Mouse (Mus musculus) neural tube, embryonic 11.5 days (tissue): Measurements from ENCODE around the gene Ccser2. TPM values are rescaled to one million over a fixed set of nuclear protein-coding genes. Genes with fewer than 3 reads are reported as not detected.

Experiments used
- ATAC-seq: fragments of 200-750 bp; cut with Nextera tagmentation; 2 replicates; pipeline ENCODE4 v1.8.0; 2017; ENCODE audit warnings: moderate number of reproducible peaks, mild to moderate bottlenecking, moderate TSS enrichment, moderate library complexity; ENCODE audit not compliant: insufficient read depth, low FRiP score, low TSS enrichment
- DNase-seq: peaks from one replicate; pipeline ENCODE4 v3.0.0-alpha.2; 2015; ENCODE audit warnings: low spot score
- H3K27ac ChIP-seq: fragments of 300-500 bp; sonication (generic); 2 replicates; pipeline ENCODE4 v1.5.1; 2014; ENCODE audit warnings: low read depth, mild to moderate bottlenecking, low read length
- H3K27me3 ChIP-seq: fragments of 300-500 bp; sonication (generic); 2 replicates; pipeline ENCODE4 v1.6.1; 2014; ENCODE audit warnings: mild to moderate bottlenecking, low read length, mixed read lengths; ENCODE audit not compliant: control insufficient read depth, insufficient read depth
- H3K36me3 ChIP-seq: fragments of 300-500 bp; sonication (generic); 2 replicates; pipeline ENCODE4 v1.6.1; 2014; ENCODE audit warnings: mild to moderate bottlenecking, low read length, moderate library complexity, mixed read lengths; ENCODE audit not compliant: control insufficient read depth, insufficient read depth
- H3K4me1 ChIP-seq: fragments of 300-500 bp; sonication (generic); 2 replicates; pipeline ENCODE4 v1.6.1; 2014; ENCODE audit warnings: low read length, mixed read lengths; ENCODE audit not compliant: control insufficient read depth, insufficient read depth
- H3K4me2 ChIP-seq: fragments of 300-500 bp; sonication (generic); 2 replicates; pipeline ENCODE4 v1.6.1; 2014; ENCODE audit warnings: low read depth, mild to moderate bottlenecking, moderate library complexity
- H3K4me3 ChIP-seq: fragments of 300-500 bp; sonication (generic); 2 replicates; pipeline ENCODE4 v1.5.1; 2014; ENCODE audit warnings: low read depth, low read length
- H3K9ac ChIP-seq: fragments of 300-500 bp; sonication (generic); 2 replicates; pipeline ENCODE4 v1.6.1; 2014; ENCODE audit warnings: mild to moderate bottlenecking, low read length
- H3K9me3 ChIP-seq: fragments of 300-500 bp; sonication (generic); 2 replicates; pipeline ENCODE4 v1.6.1; 2016; ENCODE audit warnings: low read length; ENCODE audit not compliant: control insufficient read depth
- WGBS: fragments of 180-500 bp; shearing (Covaris S2); extraction: QIAGEN DNeasy Blood & Tissue Kit; methylation state at CpG from one replicate; pipeline ENCODE4 v1.1.7; 2014; 5-methylcytosine and 5-hydroxymethylcytosine counted together
- polyA plus RNA-seq: library from polyadenylated mRNA; unstranded; fragments of >200 nt; fragmentation: Nextera tagmentation; extraction: Ambion mirVana; gene quantifications from 2 replicates; pipeline ENCODE4 v1.2.1, GENCODE M21; 2014

Gene Ccser2
- polyA plus RNA-seq, 1 experiment from 2014 or later = 50.9 TPM

DNA sequence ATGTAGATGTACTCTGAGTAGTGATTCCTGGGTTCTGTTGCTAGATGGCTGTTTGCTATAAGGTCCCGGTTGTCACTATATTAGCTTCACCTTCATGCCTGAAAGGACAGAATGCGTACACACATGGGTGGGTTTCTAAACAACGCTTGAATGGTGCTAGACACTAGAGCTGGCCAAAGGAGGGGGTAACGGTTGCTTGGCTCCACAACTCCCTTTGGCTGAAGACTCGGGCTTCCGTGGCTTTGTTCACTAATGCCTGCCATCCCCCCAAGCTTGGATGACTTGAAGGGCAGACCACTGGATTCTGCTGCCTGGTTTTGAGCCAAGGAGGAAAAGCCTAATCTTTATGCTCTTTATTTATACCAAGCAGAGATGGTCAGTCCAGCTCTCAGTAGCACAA, 98.3 kb downstream of the Ccser2 start:
- H3K36me3 ChIP-seq = no peaks in the 10 kb centered on the region
- WGBS = 78% methylated on average over 6 of the region's 6 CpGs
- no peak overlapping the region for H3K27ac ChIP-seq
- no peaks in the 10 kb centered on the region for H3K27me3 ChIP-seq
- H3K4me3 ChIP-seq = no peak overlapping the region
- H3K9me3 ChIP-seq = no peaks in the 10 kb centered on the region
- no peaks in the 10 kb centered on the region for H3K4me1 ChIP-seq
- DNase-seq (no peak), ATAC-seq (no peak)
- H3K4me2 ChIP-seq = no peak overlapping the region
- no peak overlapping the region for H3K9ac ChIP-seq

- Histone ChIP-seq H3K36me3 (no peaks in the 10 kb centered on the region), H3K27ac (no peak overlapping the region), H3K27me3 (no peaks in the 10 kb centered on the region), H3K4me2 (no peak overlapping the region), H3K4me1 (peaks cover 2% of the 10 kb centered on the region; the same call in 1 of the 2 replicates), H3K4me3 (no peak overlapping the region), H3K9me3 (no peaks in the 10 kb centered on the region), H3K9ac (no peak overlapping the region)
- DNase-seq = no peak
- 86% methylated on average over 14 of the region's 14 CpGs for WGBS
- ATAC-seq = no peak
These were observed 99.7 kb downstream of the Ccser2 start for GRCm38 (mm10) chr14:36868769-36869362.

- Histone ChIP-seq H3K27ac (no peak overlapping the region), H3K36me3 (no peaks in the 10 kb centered on the region), H3K9ac (no peak overlapping the region), H3K4me3 (no peak overlapping the region), H3K4me1 (peaks cover 2% of the 10 kb centered on the region; the same call in 1 of the 2 replicates), H3K9me3 (no peaks in the 10 kb centered on the region), H3K4me2 (no peak overlapping the region), H3K27me3 (no peaks in the 10 kb centered on the region)
- no peak for ATAC-seq
- 23% methylated on average over 6 of the region's 6 CpGs for WGBS
- DNase-seq = peak; percentile 54
These were observed 101.4 kb downstream of the Ccser2 start for GRCm38 (mm10) chr14:36866966-36867700.

DNA sequence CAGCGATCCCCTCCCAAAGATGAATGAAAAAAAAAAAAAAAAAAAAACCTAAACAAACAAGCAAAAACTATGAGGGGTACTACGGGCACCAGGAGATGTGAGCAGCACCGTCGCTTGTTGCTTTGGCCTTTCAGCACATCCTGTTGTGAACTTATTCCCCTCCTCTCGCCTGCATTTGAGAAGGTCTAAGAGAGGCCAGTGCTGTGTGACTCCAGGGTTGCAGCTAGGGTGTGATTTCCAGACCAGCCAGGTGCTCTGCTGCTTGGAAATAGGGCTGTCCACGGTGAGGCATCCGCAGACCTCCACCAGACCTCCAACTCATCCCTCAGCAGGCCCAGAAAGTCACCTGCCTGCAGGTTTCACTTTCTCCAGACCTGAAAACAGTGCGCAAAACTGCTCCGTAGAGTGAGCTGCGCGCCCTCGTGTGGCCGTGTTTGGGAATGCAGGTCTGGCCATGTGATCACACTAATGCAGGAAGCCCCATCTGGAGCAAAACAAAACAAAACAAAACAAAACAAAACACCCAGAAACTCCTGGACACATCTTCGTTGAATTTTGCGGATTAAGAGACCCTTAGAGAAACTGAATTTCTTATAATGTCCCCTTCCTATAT, 104.6 kb downstream of the Ccser2 start:
- Histone ChIP-seq H3K27me3 (no peaks in the 10 kb centered on the region), H3K9ac (no peak overlapping the region), H3K9me3 (no peaks in the 10 kb centered on the region), H3K4me3 (no peak overlapping the region), H3K36me3 (no peaks in the 10 kb centered on the region), H3K4me2 (0 out of 2 replicates have a peak overlapping the region, but pooled peaks have one; percentile 9), H3K27ac (no peak overlapping the region), H3K4me1 (peaks cover 2% of the 10 kb centered on the region; the same call in 1 of the 2 replicates)
- WGBS = 26% methylated on average over 15 of the region's 15 CpGs
- DNase-seq (peak; percentile 83), ATAC-seq (peak; percentile 31; the same call in 1 of the 2 replicates)

DNA sequence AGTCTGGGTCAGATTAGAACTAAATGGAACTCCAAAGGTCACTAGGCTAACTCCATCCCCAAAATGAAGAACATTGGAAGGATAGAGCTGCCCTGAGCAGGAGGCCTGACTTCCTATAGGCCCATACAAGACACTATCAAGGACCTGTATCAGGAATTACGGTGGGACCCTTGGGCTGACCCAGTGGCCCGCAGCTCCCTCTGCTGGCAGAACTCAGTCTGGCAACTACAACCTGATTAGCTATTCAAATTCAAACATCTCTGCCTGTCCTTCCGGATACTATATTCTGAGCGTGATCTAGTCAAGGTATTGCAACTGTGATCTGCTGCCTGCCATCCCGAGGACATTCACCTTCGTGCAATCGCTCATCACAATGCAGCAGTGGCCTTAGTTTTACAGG, 106.2 kb downstream of the Ccser2 start:
- Histone ChIP-seq H3K27ac (no peak overlapping the region), H3K4me2 (no peak overlapping the region), H3K4me3 (no peak overlapping the region), H3K4me1 (peaks cover 2% of the 10 kb centered on the region; the same call in 1 of the 2 replicates), H3K9me3 (no peaks in the 10 kb centered on the region), H3K9ac (no peak overlapping the region), H3K36me3 (no peaks in the 10 kb centered on the region), H3K27me3 (no peaks in the 10 kb centered on the region)
- DNase-seq (peak; percentile 76), ATAC-seq (peak; percentile 62; the same call in 1 of the 2 replicates)
- WGBS = 26% methylated on average over 7 of the region's 7 CpGs

DNA sequence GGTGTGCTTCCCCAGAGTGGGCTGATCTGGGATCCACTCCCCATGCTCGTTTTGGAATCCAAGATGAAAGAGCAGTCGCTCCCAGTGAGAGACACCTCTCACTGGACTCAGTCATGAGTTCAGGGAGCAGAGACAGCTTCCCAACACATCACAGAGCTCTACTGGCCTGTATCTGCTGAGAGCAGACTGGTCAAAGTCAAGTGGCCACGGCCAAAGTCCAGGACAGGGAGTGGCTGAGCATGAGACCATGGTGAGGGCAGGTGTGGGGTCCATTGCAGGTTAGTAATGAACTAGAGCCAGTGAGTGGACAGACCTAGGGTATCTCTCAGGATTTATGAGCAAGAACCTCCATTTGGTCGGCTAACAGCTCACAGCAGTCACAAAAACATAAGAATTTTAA, 109.6 kb downstream of the Ccser2 start:
- no peaks in the 10 kb centered on the region for H3K27me3 ChIP-seq
- DNase-seq = no peak
- H3K9ac ChIP-seq = no peak overlapping the region
- 75% methylated on average over 4 of the region's 4 CpGs for WGBS
- ATAC-seq = no peak
- no peaks in the 10 kb centered on the region for H3K36me3 ChIP-seq
- no peak overlapping the region for H3K4me3 ChIP-seq
- H3K4me2 ChIP-seq = no peak overlapping the region
- H3K27ac ChIP-seq = no peak overlapping the region
- peaks cover 1% of the 10 kb centered on the region; the same call in 1 of the 2 replicates for H3K4me1 ChIP-seq
- no peaks in the 10 kb centered on the region for H3K9me3 ChIP-seq

DNA sequence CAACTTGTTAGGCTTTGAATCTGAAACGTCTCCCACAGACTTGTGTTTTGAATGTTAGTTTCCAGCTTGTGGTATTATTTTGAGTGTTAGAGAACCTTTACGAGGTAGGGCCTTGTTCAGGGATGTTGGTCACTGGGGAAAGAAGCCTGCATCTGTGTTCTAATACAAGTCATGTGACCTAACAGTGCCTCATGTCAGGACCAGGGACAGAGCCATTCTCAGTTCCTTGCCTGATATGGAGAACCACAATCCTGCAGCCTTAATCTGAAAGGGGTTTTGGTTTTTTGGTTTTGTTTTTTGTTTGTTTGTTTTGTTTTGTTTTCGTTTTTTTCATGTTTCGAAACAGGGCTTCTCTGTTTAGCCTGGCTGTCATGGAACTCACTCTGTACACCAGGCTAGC, 115.6 kb downstream of the Ccser2 start:
- H3K4me3 ChIP-seq = no peak overlapping the region
- no peaks in the 10 kb centered on the region for H3K36me3 ChIP-seq
- H3K9me3 ChIP-seq = no peaks in the 10 kb centered on the region
- H3K9ac ChIP-seq = no peak overlapping the region
- H3K4me2 ChIP-seq = no peak overlapping the region
- no peaks in the 10 kb centered on the region for H3K4me1 ChIP-seq
- no peak overlapping the region for H3K27ac ChIP-seq
- DNase-seq (no peak), ATAC-seq (no peak)
- 66% methylated on average over 4 of the region's 4 CpGs for WGBS
- no peaks in the 10 kb centered on the region for H3K27me3 ChIP-seq

GRCm38 (mm10) chr14:36848860-36849259, 119.7 kb downstream of the Ccser2 start:
- Histone ChIP-seq H3K36me3 (no peaks in the 10 kb centered on the region), H3K4me1 (no peaks in the 10 kb centered on the region), H3K4me3 (no peak overlapping the region), H3K27ac (no peak overlapping the region), H3K27me3 (no peaks in the 10 kb centered on the region), H3K9me3 (no peaks in the 10 kb centered on the region), H3K9ac (no peak overlapping the region), H3K4me2 (no peak overlapping the region)
- 17% methylated on average over 1 of the region's 1 CpGs for WGBS
- no peak for DNase-seq
- ATAC-seq = no peak
